Mouse (Mus musculus) forebrain, embryonic 15.5 days (tissue): ENCODE measurements around the gene Kdsr. TPM values are rescaled to one million over a fixed set of nuclear protein-coding genes. Genes with fewer than 3 reads are reported as not detected.
A peak's percentile ranks its signal among the peaks of the same experiment; 100 is the strongest.
"Not testable (repeated sequence)": the region's sequence is repeated elsewhere in the genome, so short reads cannot be mapped to it uniquely, and the experiment has no call there.

ENCODE experiments used
- ATAC-seq: fragments of 200-750 bp; cut with Nextera tagmentation; replicated peaks from 2 replicates; pipeline ENCODE4 v1.8.0; 2017; ENCODE audit warnings: mild to moderate bottlenecking, moderate TSS enrichment, moderate library complexity
- H3K27ac ChIP-seq: fragments of 300-500 bp; sonication (generic); replicated peaks from 2 replicates; pipeline ENCODE4 v1.5.1; 2015; ENCODE audit warnings: mild to moderate bottlenecking, inconsistent platforms
- H3K27me3 ChIP-seq: fragments of 300-500 bp; sonication (generic); 2 replicates; pipeline ENCODE4 v1.6.1; 2015; ENCODE audit warnings: inconsistent platforms
- H3K36me3 ChIP-seq: fragments of 300-500 bp; sonication (generic); 2 replicates; pipeline ENCODE4 v1.6.1; 2015; ENCODE audit warnings: mild to moderate bottlenecking, inconsistent platforms
- H3K4me1 ChIP-seq: fragments of 300-500 bp; sonication (generic); 2 replicates; pipeline ENCODE4 v1.6.1; 2015; ENCODE audit warnings: inconsistent platforms
- H3K4me2 ChIP-seq: fragments of 300-500 bp; sonication (generic); replicated peaks from 2 replicates; pipeline ENCODE4 v1.6.1; 2015; ENCODE audit warnings: mild to moderate bottlenecking, inconsistent platforms
- H3K4me3 ChIP-seq: fragments of 300-500 bp; sonication (generic); 2 replicates; pipeline ENCODE4 v1.5.1; 2015; ENCODE audit warnings: mild to moderate bottlenecking, inconsistent platforms
- H3K9ac ChIP-seq: fragments of 300-500 bp; sonication (generic); replicated peaks from 2 replicates; pipeline ENCODE4 v1.6.1; 2015; ENCODE audit warnings: mild to moderate bottlenecking, inconsistent platforms
- H3K9me3 ChIP-seq: fragments of 300-500 bp; sonication (generic); 2 replicates; pipeline ENCODE4 v1.6.1; 2016; ENCODE audit warnings: inconsistent platforms
- WGBS: fragments of 180-500 bp; shearing (Covaris S2); methylation state at CpG from one replicate; pipeline ENCODE4 v1.1.7; 2015; ENCODE audit warnings: mixed read lengths; 5-methylcytosine and 5-hydroxymethylcytosine counted together
- polyA plus RNA-seq: library from polyadenylated mRNA; unstranded; fragments of >200 nt; fragmentation: Nextera tagmentation; extraction: Ambion mirVana; gene quantifications from 2 replicates; pipeline ENCODE4 v1.2.1, GENCODE M21; 2015

The Kdsr gene
- polyA plus RNA-seq, 1 experiment from 2014 or later, result 13.0 TPM

- 0 out of 2 replicates have a peak, but pooled peaks have one; percentile 13 for ATAC-seq
- H3K4me1 ChIP-seq, result no peaks in the 10 kb centered on the region
- no peak overlapping the region for H3K9ac ChIP-seq
Observed at GRCm38 (mm10) chr1:106735586-106735985, 23.9 kb downstream of the Kdsr start.

GRCm38 (mm10) chr1:106722061-106722460, 37.5 kb downstream of the Kdsr start:
- no peak overlapping the region for H3K4me3 ChIP-seq
- H3K36me3 ChIP-seq, result 0 out of 2 replicates have a peak, but pooled peaks cover 3% of the 10 kb centered on the region
- no peaks in the 10 kb centered on the region for H3K9me3 ChIP-seq
- H3K4me1 ChIP-seq, result no peaks in the 10 kb centered on the region
- H3K4me2 ChIP-seq, result no peak overlapping the region
- H3K27ac ChIP-seq, result no peak overlapping the region
- no peak overlapping the region for H3K9ac ChIP-seq
- ATAC-seq, result no peak
- 24% methylated on average over 5 of the region's 5 CpGs for WGBS
- H3K27me3 ChIP-seq, result no peaks in the 10 kb centered on the region

More at GRCm38 (mm10) chr1:106735586-106735985, 23.9 kb downstream of the Kdsr start:
- no peaks in the 10 kb centered on the region for H3K9me3 ChIP-seq
- 51% methylated on average over 2 of the region's 2 CpGs for WGBS
- no peaks in the 10 kb centered on the region for H3K27me3 ChIP-seq
- no peak overlapping the region for H3K27ac ChIP-seq
- no peak overlapping the region for H3K4me2 ChIP-seq
- peaks cover 5% of the 10 kb centered on the region; the same call in 1 of the 2 replicates for H3K36me3 ChIP-seq
- H3K4me3 ChIP-seq, result no peak overlapping the region

GRCm38 (mm10) chr1:106717736-106718135, 41.8 kb downstream of the Kdsr start:
- not testable (repeated sequence) for H3K4me2 ChIP-seq, H3K27ac ChIP-seq, H3K27me3 ChIP-seq, H3K36me3 ChIP-seq, H3K4me3 ChIP-seq, H3K9me3 ChIP-seq, H3K9ac ChIP-seq, H3K4me1 ChIP-seq, ATAC-seq
- 73% methylated on average over 7 of the region's 7 CpGs for WGBS

- no peak for ATAC-seq
- no peaks in the 10 kb centered on the region for H3K9me3 ChIP-seq
- no peak overlapping the region for H3K4me2 ChIP-seq
- H3K4me1 ChIP-seq, result peaks cover 16% of the 10 kb centered on the region
- no peak overlapping the region for H3K9ac ChIP-seq
- H3K27ac ChIP-seq, result no peak overlapping the region
- H3K36me3 ChIP-seq, result no peaks in the 10 kb centered on the region
- no peak overlapping the region for H3K4me3 ChIP-seq
- whole genome bisulfite sequencing, result 27% methylated on average over 7 of the region's 7 CpGs
- H3K27me3 ChIP-seq, result no peaks in the 10 kb centered on the region
Observed at GRCm38 (mm10) chr1:106717071-106717601, 42.4 kb downstream of the Kdsr start.

GRCm38 (mm10) chr1:106716141-106716540, 43.4 kb downstream of the Kdsr start:
- Histone ChIP-seq H3K4me1 (peaks cover 26% of the 10 kb centered on the region), H3K27me3 (no peaks in the 10 kb centered on the region), H3K4me2 (no peak overlapping the region), H3K9ac (no peak overlapping the region), H3K27ac (no peak overlapping the region), H3K9me3 (no peaks in the 10 kb centered on the region), H3K4me3 (no peak overlapping the region), H3K36me3 (no peaks in the 10 kb centered on the region)
- no peak for ATAC-seq
- 81% methylated on average over 3 of the region's 3 CpGs for WGBS

- Histone ChIP-seq H3K4me3 (no peak overlapping the region), H3K36me3 (no peaks in the 10 kb centered on the region), H3K4me1 (peaks cover 26% of the 10 kb centered on the region), H3K9me3 (no peaks in the 10 kb centered on the region), H3K27me3 (no peaks in the 10 kb centered on the region), H3K9ac (no peak overlapping the region), H3K27ac (no peak overlapping the region), H3K4me2 (no peak overlapping the region)
- WGBS, result 88% methylated on average over 13 of the region's 13 CpGs
- ATAC-seq, result no peak
Observed at GRCm38 (mm10) chr1:106715111-106716083, 44.1 kb downstream of the Kdsr start.

GRCm38 (mm10) chr1:106714530-106714981, 45.0 kb downstream of the Kdsr start:
- Histone ChIP-seq H3K27me3 (no peaks in the 10 kb centered on the region), H3K36me3 (no peaks in the 10 kb centered on the region), H3K9me3 (no peaks in the 10 kb centered on the region), H3K9ac (peak overlapping the region; percentile 94), H3K27ac (peak overlapping the region; percentile 92), H3K4me1 (peaks cover 29% of the 10 kb centered on the region), H3K4me2 (peak overlapping the region; percentile 90), H3K4me3 (peak overlapping the region; percentile 84)
- ATAC-seq, result peak; percentile 69
- WGBS, result 4% methylated on average over 21 of the region's 21 CpGs

GRCm38 (mm10) chr1:106713621-106714529, 45.7 kb downstream of the Kdsr start, which contains the start of gene Bcl2:
Gene Bcl2, minus strand, starts transcription at chr1:106714274.
- peak within 1 kb of the TSS; percentile 92 for H3K27ac ChIP-seq
- peaks cover 29% of the 10 kb centered on the region for H3K4me1 ChIP-seq
- H3K36me3 ChIP-seq, result no peaks in the 10 kb centered on the region
- H3K4me2 ChIP-seq, result peak within 1 kb of the TSS; percentile 90
- peak within 1 kb of the TSS; percentile 94 for H3K9ac ChIP-seq
- H3K4me3 ChIP-seq, result peak within 1 kb of the TSS; percentile 84
- peak; percentile 88 for ATAC-seq
- WGBS, result under 1% methylated on average over 85 of the region's 95 CpGs
- H3K27me3 ChIP-seq, result no peaks in the 10 kb centered on the region
- no peaks in the 10 kb centered on the region for H3K9me3 ChIP-seq

GRCm38 (mm10) chr1:106712330-106712729, 47.2 kb downstream of the Kdsr start:
- Histone ChIP-seq H3K4me3 (peak overlapping the region; percentile 84), H3K27me3 (no peaks in the 10 kb centered on the region), H3K27ac (no peak overlapping the region; the same call in 1 of the 2 replicates), H3K9ac (peak overlapping the region; percentile 94), H3K36me3 (no peaks in the 10 kb centered on the region), H3K4me2 (peak overlapping the region; percentile 90), H3K4me1 (peaks cover 38% of the 10 kb centered on the region), H3K9me3 (no peaks in the 10 kb centered on the region)
- ATAC-seq, result no peak
- 10% methylated on average over 22 of the region's 22 CpGs for WGBS

- H3K9ac ChIP-seq, result no peak overlapping the region; the same call in 1 of the 2 replicates
- no peak overlapping the region for H3K27ac ChIP-seq
- WGBS, result 72% methylated on average over 12 of the region's 12 CpGs
- peaks cover 46% of the 10 kb centered on the region for H3K4me1 ChIP-seq
- peak overlapping the region; percentile 90 for H3K4me2 ChIP-seq
- no peaks in the 10 kb centered on the region for H3K9me3 ChIP-seq
- H3K4me3 ChIP-seq, result peak overlapping the region; percentile 84
- no peaks in the 10 kb centered on the region for H3K36me3 ChIP-seq
- no peaks in the 10 kb centered on the region for H3K27me3 ChIP-seq
- no peak for ATAC-seq
Observed at GRCm38 (mm10) chr1:106711356-106712125, 48.0 kb downstream of the Kdsr start.

- H3K9ac ChIP-seq, result no peak overlapping the region
- H3K4me2 ChIP-seq, result peak overlapping the region; percentile 27; the same call in 1 of the 2 replicates
- H3K4me3 ChIP-seq, result no peak overlapping the region
- no peak for ATAC-seq
- H3K9me3 ChIP-seq, result no peaks in the 10 kb centered on the region
- H3K36me3 ChIP-seq, result no peaks in the 10 kb centered on the region
- WGBS, result 85% methylated on average over 7 of the region's 7 CpGs
- no peak overlapping the region for H3K27ac ChIP-seq
- H3K4me1 ChIP-seq, result peaks cover 49% of the 10 kb centered on the region
- H3K27me3 ChIP-seq, result no peaks in the 10 kb centered on the region
Observed at GRCm38 (mm10) chr1:106710202-106710601, 49.3 kb downstream of the Kdsr start.
